Mouse (Mus musculus) heart, postnatal 4 days (tissue): ENCODE results near the gene Dcdc2a. TPM values are rescaled to one million over a fixed set of nuclear protein-coding genes. Genes with fewer than 3 reads are reported as not detected.

ENCODE experiments used
- DNase-seq: peaks from one replicate; pipeline ENCODE4 v3.0.0; 2021
- total RNA-seq, 2 experiments: library from RNA; stranded (reverse); gene quantifications; 2 replicates each; pipeline ENCODE4 v1.2.3; 2021

Dcdc2a gene
- total RNA-seq, 2 experiments from 2014 or later = 0.05 to 0.11 TPM

GRCm38 (mm10) chr13:25098578-25098977, 42.8 kb downstream of the Dcdc2a start:
- DNase-seq = no peak

- no peak for DNase-seq
Measured at GRCm38 (mm10) chr13:25099508-25099907, 43.7 kb downstream of the Dcdc2a start.

GRCm38 (mm10) chr13:25100581-25100980, 44.8 kb downstream of the Dcdc2a start:
- no peak for DNase-seq

GRCm38 (mm10) chr13:25105671-25106070, 49.9 kb downstream of the Dcdc2a start:
- DNase-seq = no peak

- DNase-seq = peak; percentile 43
Measured at GRCm38 (mm10) chr13:25106740-25107139, 50.9 kb downstream of the Dcdc2a start.

GRCm38 (mm10) chr13:25108353-25108752, 52.5 kb downstream of the Dcdc2a start:
- no peak for DNase-seq

GRCm38 (mm10) chr13:25110592-25111095, 54.8 kb downstream of the Dcdc2a start:
- no peak for DNase-seq

GRCm38 (mm10) chr13:25115429-25115881, 59.7 kb downstream of the Dcdc2a start:
- DNase-seq = peak; percentile 35

GRCm38 (mm10) chr13:25115971-25116370, 60.2 kb downstream of the Dcdc2a start:
- DNase-seq = peak; percentile 57

- no peak for DNase-seq
Measured at GRCm38 (mm10) chr13:25122740-25123335, 67.0 kb downstream of the Dcdc2a start.

GRCm38 (mm10) chr13:25127216-25127615, 71.4 kb downstream of the Dcdc2a start:
- DNase-seq = no peak

GRCm38 (mm10) chr13:25127806-25128205, 72.0 kb downstream of the Dcdc2a start:
- DNase-seq = no peak

- DNase-seq = no peak
Measured at GRCm38 (mm10) chr13:25128766-25129165, 73.0 kb downstream of the Dcdc2a start.

- DNase-seq = no peak
Measured at GRCm38 (mm10) chr13:25143066-25143465, 87.3 kb downstream of the Dcdc2a start.

GRCm38 (mm10) chr13:25144093-25144492, 88.3 kb downstream of the Dcdc2a start:
- DNase-seq = no peak

- DNase-seq = no peak
Measured at GRCm38 (mm10) chr13:25146232-25146631, 90.4 kb downstream of the Dcdc2a start.

- DNase-seq = no peak
Measured at GRCm38 (mm10) chr13:25150154-25150781, 94.5 kb downstream of the Dcdc2a start.

GRCm38 (mm10) chr13:25150861-25151260, 95.1 kb downstream of the Dcdc2a start:
- no peak for DNase-seq

GRCm38 (mm10) chr13:25159917-25160316, 104.1 kb downstream of the Dcdc2a start:
- DNase-seq = no peak

- DNase-seq = no peak
Measured at GRCm38 (mm10) chr13:25160804-25161203, 105.0 kb downstream of the Dcdc2a start.

- DNase-seq = no peak
Measured at GRCm38 (mm10) chr13:25162594-25162993, 106.8 kb downstream of the Dcdc2a start.

GRCm38 (mm10) chr13:25168891-25169290, 113.1 kb downstream of the Dcdc2a start:
- DNase-seq = no peak

- DNase-seq = no peak
Measured at GRCm38 (mm10) chr13:25177835-25178234, 122.0 kb downstream of the Dcdc2a start.
